ENCODE assay signal across 10 mouse cellular contexts in genomic region chr19:18872792-18873569, GRCm38 (mm10).
DNase-seq lines count a peak whose midpoint lies in the region; ATAC-seq lines count a peak whose summit lies in the region.
"Had no signal": no experiment of that assay in that cellular context is flagged by ENCODE, and none has a peak within 500 bp of the region (broad histone marks: within the 10 kb centered on the region; RNA-seq: fewer than 3 reads in every experiment).

No protein-coding gene starts in this region.

- DNase-seq in hindbrain, embryonic 11.5 days (ENCODE audit: low spot score) = peak; percentile 33
- no peak for DNase-seq in hindbrain, embryonic 10.5 days (ENCODE audit: low spot score)
- DNase-seq in brain, adult 2 months (ENCODE audit: low read depth, low spot score) = peak; percentile 68
- no peak for DNase-seq in heart, postnatal 25 days (ENCODE audit: low spot score)
- DNase-seq in urinary bladder, postnatal 36 days (ENCODE audit: low spot score in 2 of 2) = no peak

- no peaks in the 10 kb centered on the region for H3K36me3 ChIP-seq in hindbrain, embryonic 11.5 days (ENCODE audit: control insufficient read depth, insufficient read depth, low read length)
- no peaks in the 10 kb centered on the region for H3K36me3 ChIP-seq in hindbrain, embryonic 10.5 days
- H3K36me3 ChIP-seq in hindbrain, embryonic 12.5 days = no peaks in the 10 kb centered on the region
- H3K36me3 ChIP-seq in midbrain, embryonic 16.5 days (ENCODE audit: control insufficient read depth, insufficient read depth, low read length) = no peaks in the 10 kb centered on the region
- H3K36me3 ChIP-seq: limb, embryonic 15.5 days; stomach, embryonic 15.5 days had no signal

- WGBS in hindbrain, embryonic 11.5 days = 65% methylated on average over 6 of the region's 6 CpGs
- 66% methylated on average over 6 of the region's 6 CpGs for WGBS in hindbrain, embryonic 10.5 days
- WGBS in hindbrain, embryonic 12.5 days = 56% methylated on average over 6 of the region's 6 CpGs
- WGBS in midbrain, embryonic 16.5 days = 41% methylated on average over 6 of the region's 6 CpGs

- H3K9ac ChIP-seq in hindbrain, embryonic 11.5 days (ENCODE audit: low read depth, low read length) = no peak overlapping the region
- no peak overlapping the region for H3K9ac ChIP-seq in hindbrain, embryonic 12.5 days
- H3K9ac ChIP-seq in midbrain, embryonic 16.5 days (ENCODE audit: low read depth, low read length) = no peak overlapping the region
- H3K9ac ChIP-seq: limb, embryonic 15.5 days; stomach, embryonic 15.5 days had no signal

- peak; percentile 45; the same call in 1 of the 2 replicates for ATAC-seq in hindbrain, embryonic 11.5 days (ENCODE audit: low FRiP score)
- ATAC-seq in hindbrain, embryonic 12.5 days (ENCODE audit: low FRiP score) = peak; percentile 66; the same call in 1 of the 2 replicates
- peak; percentile 89 for ATAC-seq in midbrain, embryonic 16.5 days
- no peak for ATAC-seq in megakaryocyte progenitor cell, adult 5-6 weeks (replicated peaks; ENCODE audit: poor library complexity)

- H3K4me1 ChIP-seq in hindbrain, embryonic 11.5 days (replicated peaks; ENCODE audit: control insufficient read depth, insufficient read depth, low read length) = no peaks in the 10 kb centered on the region
- peaks cover 19% of the 10 kb centered on the region for H3K4me1 ChIP-seq in hindbrain, embryonic 10.5 days (replicated peaks)
- H3K4me1 ChIP-seq in hindbrain, embryonic 12.5 days = peaks cover 5% of the 10 kb centered on the region
- peaks cover 9% of the 10 kb centered on the region for H3K4me1 ChIP-seq in midbrain, embryonic 16.5 days (ENCODE audit: control insufficient read depth, insufficient read depth, low read length)
- H3K4me1 ChIP-seq: limb, embryonic 15.5 days; stomach, embryonic 15.5 days had no signal

- no peak overlapping the region for H3K4me3 ChIP-seq in hindbrain, embryonic 11.5 days (ENCODE audit: low read depth, low read length)
- no peak overlapping the region for H3K4me3 ChIP-seq in hindbrain, embryonic 10.5 days
- H3K4me3 ChIP-seq in hindbrain, embryonic 12.5 days = no peak overlapping the region
- H3K4me3 ChIP-seq in midbrain, embryonic 16.5 days (ENCODE audit: low read depth, low read length) = no peak overlapping the region
- H3K4me3 ChIP-seq: limb, embryonic 15.5 days; stomach, embryonic 15.5 days had no signal

- intact Hi-C loops in heart, postnatal 25 days (cut with DNase I) = no loop called here

- no peak overlapping the region for H3K27ac ChIP-seq in hindbrain, embryonic 11.5 days (ENCODE audit: low read depth, low read length)
- H3K27ac ChIP-seq in hindbrain, embryonic 10.5 days = no peak overlapping the region
- H3K27ac ChIP-seq in hindbrain, embryonic 12.5 days = no peak overlapping the region
- H3K27ac ChIP-seq in midbrain, embryonic 16.5 days (ENCODE audit: low read length) = no peak overlapping the region
- H3K27ac ChIP-seq: limb, embryonic 15.5 days; stomach, embryonic 15.5 days had no signal

- no peak overlapping the region for H3K4me2 ChIP-seq in hindbrain, embryonic 11.5 days (replicated peaks; ENCODE audit: low read depth, low read length)
- no peak overlapping the region for H3K4me2 ChIP-seq in hindbrain, embryonic 12.5 days (replicated peaks)
- H3K4me2 ChIP-seq in midbrain, embryonic 16.5 days (ENCODE audit: low read length) = no peak overlapping the region
- H3K4me2 ChIP-seq: limb, embryonic 15.5 days; stomach, embryonic 15.5 days had no signal

- H3K27me3 ChIP-seq in hindbrain, embryonic 11.5 days (ENCODE audit: control insufficient read depth, insufficient read depth, low read length) = no peaks in the 10 kb centered on the region
- H3K27me3 ChIP-seq in hindbrain, embryonic 10.5 days (ENCODE audit: insufficient read depth, poor library complexity, severe bottlenecking) = no peaks in the 10 kb centered on the region
- H3K27me3 ChIP-seq in hindbrain, embryonic 12.5 days = no peaks in the 10 kb centered on the region
- H3K27me3 ChIP-seq in midbrain, embryonic 16.5 days (ENCODE audit: control insufficient read depth, insufficient read depth, low read depth, low read length) = no peaks in the 10 kb centered on the region; the same call in 1 of the 2 replicates
- H3K27me3 ChIP-seq: limb, embryonic 15.5 days; stomach, embryonic 15.5 days had no signal

- no peaks in the 10 kb centered on the region for H3K9me3 ChIP-seq in hindbrain, embryonic 11.5 days (ENCODE audit: control insufficient read depth, low read length)
- H3K9me3 ChIP-seq in hindbrain, embryonic 10.5 days = no peaks in the 10 kb centered on the region
- no peaks in the 10 kb centered on the region for H3K9me3 ChIP-seq in hindbrain, embryonic 12.5 days (replicated peaks)
- H3K9me3 ChIP-seq in midbrain, embryonic 16.5 days (replicated peaks; ENCODE audit: control insufficient read depth, low read length, poor library complexity, severe bottlenecking) = no peaks in the 10 kb centered on the region
- H3K9me3 ChIP-seq: limb, embryonic 15.5 days; stomach, embryonic 15.5 days had no signal

Comparison
In these comparisons a context has a peak if more than half of its experiments do, and no peak if none do; other contexts are left out.
1. DNase-seq: peak in hindbrain, embryonic 11.5 days (single experiment) and brain, adult 2 months (single experiment); none in hindbrain, embryonic 10.5 days (single experiment), heart, postnatal 25 days (single experiment) and urinary bladder, postnatal 36 days (0 of 2).